Mouse (Mus musculus): ENCODE data around the gene Hdac2. TPM values are rescaled to one million over a fixed set of nuclear protein-coding genes. Genes with fewer than 3 reads are reported as not detected.

The Hdac2 gene
- polyA plus RNA-seq (2012; rRNA removed; ENCODE audit: low replicate concordance): 9.0 and 22.7 TPM in 2 replicates

GRCm38 (mm10) chr10:36974086-36974675 lies at the start of gene Hdac2:
Gene Hdac2, plus strand, starts transcription at chr10:36974544.

Other genes starting within 250 kb of the Hdac2 start
- gene Marcks, start 164.4 kb downstream of the Hdac2 start, polyA plus RNA-seq (2012; rRNA removed; ENCODE audit: low replicate concordance): 26.3 and 66.6 TPM in 2 replicates

Measured in subcutaneous adipose tissue, adult 2 months (tissue).